Mouse (Mus musculus) neural tube, embryonic 13.5 days (tissue): ENCODE measurements at regions not wholly inside any gene's neighbourhood (a gene's known extent, or its start where the extent isn't known, plus 50 kb on each side); places are given as distances from the start of the nearest gene placed in this dataset.
A peak's percentile ranks its signal among the peaks of the same experiment; 100 is the strongest.

Experiments used
- ATAC-seq: fragments of 200-750 bp; cut with Nextera tagmentation; 2 replicates; pipeline ENCODE4 v1.8.0; 2017; ENCODE audit warnings: low read depth, mild to moderate bottlenecking, moderate TSS enrichment, moderate library complexity
- H3K27ac ChIP-seq: fragments of 300-500 bp; sonication (generic); replicated peaks from 2 replicates; pipeline ENCODE4 v1.5.1; 2015; ENCODE audit warnings: moderate library complexity, mild to moderate bottlenecking, inconsistent platforms
- H3K27me3 ChIP-seq: fragments of 300-500 bp; sonication (generic); 2 replicates; pipeline ENCODE4 v1.6.1; 2015; ENCODE audit warnings: mild to moderate bottlenecking, inconsistent platforms
- H3K36me3 ChIP-seq: fragments of 300-500 bp; sonication (generic); 2 replicates; pipeline ENCODE4 v1.6.1; 2015; ENCODE audit warnings: mild to moderate bottlenecking, inconsistent platforms
- H3K4me1 ChIP-seq: fragments of 300-500 bp; sonication (generic); replicated peaks from 2 replicates; pipeline ENCODE4 v1.6.1; 2015; ENCODE audit warnings: inconsistent platforms
- H3K4me2 ChIP-seq: fragments of 300-500 bp; sonication (generic); 2 replicates; pipeline ENCODE4 v1.6.1; 2015; ENCODE audit warnings: inconsistent platforms, mild to moderate bottlenecking, moderate library complexity
- H3K4me3 ChIP-seq: fragments of 300-500 bp; sonication (generic); 2 replicates; pipeline ENCODE4 v1.5.1; 2015; ENCODE audit warnings: mild to moderate bottlenecking, inconsistent platforms
- H3K9ac ChIP-seq: fragments of 300-500 bp; sonication (generic); 2 replicates; pipeline ENCODE4 v1.6.1; 2015; ENCODE audit warnings: moderate library complexity, mild to moderate bottlenecking, inconsistent platforms
- H3K9me3 ChIP-seq: fragments of 300-500 bp; sonication (generic); 2 replicates; pipeline ENCODE4 v1.6.1; 2016; ENCODE audit warnings: inconsistent platforms
- WGBS: fragments of 180-500 bp; shearing (Covaris S2); methylation state at CpG from one replicate; pipeline ENCODE4 v1.1.7; 2015; 5-methylcytosine and 5-hydroxymethylcytosine counted together

DNA sequence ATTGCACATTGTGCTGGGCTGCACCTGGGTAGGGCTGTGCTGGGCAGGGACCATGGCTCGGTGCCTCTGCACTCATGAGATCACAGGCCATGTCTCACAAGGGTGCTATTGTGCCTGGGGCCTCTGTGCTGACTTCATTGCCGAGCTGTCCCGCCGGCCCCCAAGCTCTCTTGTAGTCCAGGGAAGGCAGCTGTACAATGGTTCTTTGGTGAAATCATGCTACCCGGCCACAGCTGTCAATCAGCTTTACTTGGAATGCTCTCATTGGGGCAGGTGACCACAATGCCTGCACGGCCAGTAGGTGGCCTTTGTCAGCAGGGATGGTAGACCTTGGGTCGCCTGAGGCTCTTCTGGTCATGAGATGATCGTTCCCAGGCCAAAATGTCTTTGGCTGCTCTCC is 184.1 kb downstream of the 1500009L16Rik start:
- Histone ChIP-seq H3K27me3 (no peaks in the 10 kb centered on the region), H3K9me3 (no peaks in the 10 kb centered on the region), H3K9ac (no peak overlapping the region), H3K4me3 (no peak overlapping the region), H3K4me2 (no peak overlapping the region), H3K27ac (no peak overlapping the region), H3K4me1 (no peaks in the 10 kb centered on the region), H3K36me3 (no peaks in the 10 kb centered on the region)
- WGBS: 62% methylated on average over 8 of the region's 8 CpGs
- no peak for ATAC-seq

DNA sequence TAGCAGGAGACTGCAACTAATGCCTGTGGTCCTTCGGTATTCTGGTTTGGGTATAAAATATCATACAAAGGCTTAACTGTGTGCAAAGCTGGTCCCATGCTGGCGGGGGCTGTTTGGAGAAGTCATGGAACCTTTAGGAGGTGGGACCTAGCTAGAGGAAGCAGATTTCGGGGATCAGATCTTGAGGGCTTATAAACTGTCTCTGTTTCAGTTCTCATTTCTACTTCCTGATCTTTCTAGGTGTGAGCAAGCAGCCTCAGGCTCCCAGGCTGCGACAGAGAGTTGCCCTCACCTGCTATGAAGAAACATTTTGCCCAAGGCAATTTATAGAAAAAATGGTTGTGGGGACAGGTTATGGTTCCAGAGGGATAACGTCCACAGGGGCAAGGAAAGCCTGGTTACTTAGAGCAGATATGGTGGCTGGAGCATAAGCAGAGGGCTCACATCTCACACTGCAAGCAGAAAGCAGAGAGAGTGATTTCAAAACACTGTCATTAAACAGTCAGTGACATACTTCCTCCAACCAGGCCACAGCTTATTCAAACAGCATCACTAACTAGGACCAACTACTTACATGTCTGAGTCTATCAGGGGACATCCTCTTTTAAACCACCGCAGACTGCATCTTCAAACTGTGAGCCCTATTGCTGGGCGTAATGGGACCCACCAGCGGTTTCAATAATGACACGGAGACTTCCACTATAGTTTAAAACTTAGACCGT is 188.1 kb downstream of the 1500009L16Rik start:
- no peak overlapping the region for H3K27ac ChIP-seq
- no peaks in the 10 kb centered on the region for H3K9me3 ChIP-seq
- no peak overlapping the region for H3K9ac ChIP-seq
- no peaks in the 10 kb centered on the region for H3K27me3 ChIP-seq
- H3K4me3 ChIP-seq: no peak overlapping the region
- WGBS: 93% methylated on average over 10 of the region's 10 CpGs
- H3K4me2 ChIP-seq: no peak overlapping the region
- H3K4me1 ChIP-seq: peaks cover 19% of the 10 kb centered on the region
- ATAC-seq: no peak
- no peaks in the 10 kb centered on the region for H3K36me3 ChIP-seq

DNA sequence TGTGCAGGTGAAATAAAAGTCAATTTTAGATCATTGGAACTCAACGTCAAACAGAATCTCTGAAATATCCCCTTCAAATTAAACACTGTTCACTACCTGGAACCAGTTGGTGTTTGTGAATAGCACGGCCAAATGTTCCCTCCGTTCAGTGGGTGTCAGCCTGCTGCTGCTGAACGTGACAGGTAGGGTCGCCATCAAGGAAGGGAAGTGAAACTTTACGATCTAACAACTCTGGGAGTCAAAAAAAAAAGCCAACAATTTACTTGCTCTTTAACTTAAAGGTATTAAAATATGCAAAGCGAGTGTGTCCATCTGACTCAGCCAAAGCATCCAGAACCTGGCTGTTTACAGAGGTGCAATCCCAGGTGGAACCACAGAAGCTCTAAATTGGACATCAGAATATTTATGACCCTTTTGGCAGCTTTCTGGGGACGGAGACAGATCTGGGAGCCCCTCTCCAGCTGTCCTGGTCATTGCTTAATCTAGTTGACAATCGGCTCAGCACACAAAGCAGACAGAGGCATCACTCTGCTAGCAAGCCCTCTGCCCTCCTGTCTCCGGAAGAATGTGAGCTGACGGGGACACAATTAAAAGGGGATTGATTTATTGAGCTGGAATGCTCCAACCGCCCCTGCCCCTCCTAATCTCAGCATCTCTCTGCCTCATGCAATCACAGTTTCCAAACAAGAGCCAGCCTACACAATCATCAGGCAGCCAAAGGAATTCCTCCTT is 191.9 kb downstream of the 1500009L16Rik start:
- no peak overlapping the region for H3K4me3 ChIP-seq
- H3K4me2 ChIP-seq: 0 out of 2 replicates have a peak overlapping the region, but pooled peaks have one; percentile 7
- 0 out of 2 replicates have a peak overlapping the region, but pooled peaks have one; percentile 26 for H3K9ac ChIP-seq
- H3K36me3 ChIP-seq: no peaks in the 10 kb centered on the region
- ATAC-seq: peak; percentile 80
- 9% methylated on average over 12 of the region's 12 CpGs for WGBS
- H3K9me3 ChIP-seq: no peaks in the 10 kb centered on the region
- peaks cover 22% of the 10 kb centered on the region for H3K4me1 ChIP-seq
- peak overlapping the region; percentile 52 for H3K27ac ChIP-seq
- H3K27me3 ChIP-seq: no peaks in the 10 kb centered on the region

GRCm38 (mm10) chr10:83915133-83915730 is 192.6 kb downstream of the 1500009L16Rik start:
- Histone ChIP-seq H3K4me2 (0 out of 2 replicates have a peak overlapping the region, but pooled peaks have one; percentile 7), H3K36me3 (no peaks in the 10 kb centered on the region), H3K4me3 (no peak overlapping the region), H3K9me3 (no peaks in the 10 kb centered on the region), H3K27me3 (no peaks in the 10 kb centered on the region), H3K27ac (peak overlapping the region; percentile 52), H3K9ac (no peak overlapping the region), H3K4me1 (peaks cover 22% of the 10 kb centered on the region)
- 14% methylated on average over 9 of the region's 9 CpGs for WGBS
- no peak; the same call in 1 of the 2 replicates for ATAC-seq

- peak; percentile 72 for ATAC-seq
- Histone ChIP-seq H3K4me1 (peaks cover 18% of the 10 kb centered on the region), H3K4me2 (no peak overlapping the region), H3K27me3 (no peaks in the 10 kb centered on the region), H3K4me3 (no peak overlapping the region), H3K9me3 (no peaks in the 10 kb centered on the region), H3K27ac (no peak overlapping the region), H3K36me3 (no peaks in the 10 kb centered on the region), H3K9ac (no peak overlapping the region)
- 60% methylated on average over 4 of the region's 4 CpGs for WGBS
Measured at GRCm38 (mm10) chr10:83926990-83927389, 204.3 kb downstream of the 1500009L16Rik start.

DNA sequence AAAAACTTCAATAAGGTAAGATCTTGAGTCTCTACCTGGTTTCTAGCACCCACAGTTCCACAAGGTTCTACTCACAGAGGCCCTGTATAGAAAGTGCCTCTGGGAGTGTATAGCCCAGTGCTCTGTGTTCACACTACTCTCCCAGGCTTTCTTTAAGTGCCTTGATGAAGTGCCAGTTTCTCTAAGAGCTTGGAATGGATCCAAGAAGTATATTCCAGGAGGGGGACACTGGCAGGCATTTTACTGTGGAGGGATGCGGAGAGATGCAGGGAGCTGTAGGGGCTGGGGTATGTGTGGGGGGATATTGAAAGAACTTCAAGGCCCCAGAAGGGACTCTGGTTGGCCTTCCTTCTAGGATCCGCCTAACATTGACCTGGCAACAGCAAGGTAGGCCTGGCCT is 204.9 kb downstream of the 1500009L16Rik start:
- peak; percentile 56 for ATAC-seq
- Histone ChIP-seq H3K36me3 (no peaks in the 10 kb centered on the region), H3K9me3 (no peaks in the 10 kb centered on the region), H3K4me2 (no peak overlapping the region), H3K4me3 (no peak overlapping the region), H3K4me1 (peaks cover 20% of the 10 kb centered on the region), H3K9ac (no peak overlapping the region), H3K27me3 (no peaks in the 10 kb centered on the region), H3K27ac (0 out of 2 replicates have a peak overlapping the region, but pooled peaks have one; percentile 13)
- 55% methylated on average over 2 of the region's 2 CpGs for WGBS

DNA sequence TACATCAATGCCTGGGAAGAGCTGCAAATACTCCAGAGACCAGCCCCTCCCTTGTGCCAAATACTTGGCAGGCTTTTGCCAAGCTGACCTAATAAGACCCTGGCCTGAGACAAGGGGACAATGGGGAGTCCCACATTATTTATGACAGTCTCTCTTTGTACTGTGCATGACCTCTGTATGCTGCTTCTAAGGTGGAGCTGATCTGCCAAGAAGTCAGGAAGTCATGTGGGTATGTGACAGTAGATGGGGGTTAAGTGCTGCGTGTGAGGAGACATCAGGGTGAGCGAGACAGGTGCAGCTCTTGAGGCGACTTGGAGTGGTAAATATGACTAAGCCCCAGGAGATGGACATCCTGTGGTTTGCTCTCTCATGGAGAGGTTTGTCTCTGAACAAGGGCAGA is 209.1 kb downstream of the 1500009L16Rik start:
- peaks cover 20% of the 10 kb centered on the region for H3K4me1 ChIP-seq
- no peaks in the 10 kb centered on the region for H3K36me3 ChIP-seq
- H3K4me3 ChIP-seq: no peak overlapping the region
- H3K9ac ChIP-seq: no peak overlapping the region
- WGBS: 48% methylated on average over 3 of the region's 3 CpGs
- ATAC-seq: no peak
- no peaks in the 10 kb centered on the region for H3K27me3 ChIP-seq
- no peaks in the 10 kb centered on the region for H3K9me3 ChIP-seq
- no peak overlapping the region for H3K27ac ChIP-seq
- no peak overlapping the region for H3K4me2 ChIP-seq

DNA sequence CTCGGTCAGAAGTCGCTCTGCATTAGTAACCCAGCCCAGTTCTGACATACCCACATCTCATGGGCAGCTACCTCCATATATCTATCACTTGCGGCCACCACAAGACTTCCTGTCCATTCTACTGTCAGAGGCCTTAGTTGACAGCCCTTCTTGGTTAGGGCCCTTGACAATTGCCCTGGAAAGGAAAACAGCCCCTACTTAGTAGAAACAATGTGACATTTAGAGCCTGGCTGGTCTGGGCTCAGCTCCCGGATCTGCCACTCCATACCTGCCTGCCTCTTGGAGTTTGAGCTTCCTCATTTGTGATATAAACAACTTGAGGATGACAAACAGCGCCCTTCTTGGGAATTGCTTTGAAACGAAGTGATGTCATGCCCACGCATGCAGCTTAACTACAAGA is 210.5 kb downstream of the 1500009L16Rik start:
- no peaks in the 10 kb centered on the region for H3K27me3 ChIP-seq
- no peak overlapping the region for H3K4me3 ChIP-seq

GRCm38 (mm10) chr10:83934498-83934897 is 211.8 kb downstream of the 1500009L16Rik start:
- no peaks in the 10 kb centered on the region for H3K9me3 ChIP-seq
- no peak for ATAC-seq
- peaks cover 12% of the 10 kb centered on the region for H3K4me1 ChIP-seq
- no peaks in the 10 kb centered on the region for H3K36me3 ChIP-seq
- 47% methylated on average over 3 of the region's 3 CpGs for WGBS
- no peak overlapping the region for H3K9ac ChIP-seq
- no peak overlapping the region for H3K27ac ChIP-seq
- H3K4me2 ChIP-seq: no peak overlapping the region
- H3K27me3 ChIP-seq: no peaks in the 10 kb centered on the region
- no peak overlapping the region for H3K4me3 ChIP-seq

More for the DNA sequence above, 210.5 kb downstream of the 1500009L16Rik start:
- H3K4me1 ChIP-seq: peaks cover 12% of the 10 kb centered on the region
- ATAC-seq: no peak
- WGBS: 85% methylated on average over 7 of the region's 7 CpGs
- H3K9me3 ChIP-seq: no peaks in the 10 kb centered on the region
- H3K9ac ChIP-seq: no peak overlapping the region
- no peak overlapping the region for H3K27ac ChIP-seq
- no peaks in the 10 kb centered on the region for H3K36me3 ChIP-seq
- no peak overlapping the region for H3K4me2 ChIP-seq

DNA sequence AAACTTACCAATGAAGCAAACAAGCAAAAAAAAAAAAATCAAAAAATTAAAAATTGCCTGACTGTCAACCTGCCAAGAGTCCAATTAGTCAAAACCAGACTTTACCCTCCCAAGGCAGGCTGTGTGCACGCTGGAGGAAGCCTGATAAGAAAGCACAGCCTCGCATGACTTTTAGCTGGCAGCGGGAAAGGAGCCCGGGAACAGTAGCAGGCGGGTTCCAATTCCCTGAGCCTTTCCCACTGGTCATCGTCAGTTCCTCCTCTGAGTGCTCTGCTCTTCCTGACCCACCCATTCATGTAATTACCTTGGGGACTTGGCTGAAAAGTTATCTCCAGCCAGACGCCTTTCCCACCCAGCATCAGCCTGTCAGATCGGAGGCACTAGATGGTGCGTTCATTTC is 214.5 kb downstream of the 1500009L16Rik start:
- Histone ChIP-seq H3K4me1 (no peaks in the 10 kb centered on the region; the same call in 1 of the 2 replicates), H3K4me2 (no peak overlapping the region), H3K27me3 (no peaks in the 10 kb centered on the region), H3K36me3 (no peaks in the 10 kb centered on the region), H3K4me3 (no peak overlapping the region), H3K9ac (no peak overlapping the region), H3K9me3 (no peaks in the 10 kb centered on the region; the same call in 1 of the 2 replicates), H3K27ac (no peak overlapping the region)
- WGBS: 68% methylated on average over 9 of the region's 9 CpGs
- ATAC-seq: no peak

DNA sequence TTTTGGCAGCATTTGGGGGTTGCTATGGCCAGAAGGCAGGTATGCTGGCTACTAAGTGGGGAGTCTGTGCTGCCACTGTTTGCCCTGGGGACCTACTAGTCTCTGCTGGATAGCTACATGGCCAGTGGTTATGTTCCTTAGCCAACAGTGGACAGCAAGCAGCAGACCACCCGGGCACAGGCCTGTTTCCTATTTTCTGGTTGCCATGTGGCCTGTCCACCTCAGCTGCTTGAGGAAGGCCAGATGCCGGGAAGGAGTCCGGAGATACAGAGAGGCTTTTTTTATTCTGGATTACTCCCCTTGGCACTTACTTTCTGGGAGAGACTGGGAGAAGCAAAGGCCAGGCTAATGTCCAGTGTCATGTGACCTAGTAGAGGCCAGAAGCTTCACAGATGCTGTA is 219.4 kb downstream of the 1500009L16Rik start:
- no peaks in the 10 kb centered on the region for H3K27me3 ChIP-seq

DNA sequence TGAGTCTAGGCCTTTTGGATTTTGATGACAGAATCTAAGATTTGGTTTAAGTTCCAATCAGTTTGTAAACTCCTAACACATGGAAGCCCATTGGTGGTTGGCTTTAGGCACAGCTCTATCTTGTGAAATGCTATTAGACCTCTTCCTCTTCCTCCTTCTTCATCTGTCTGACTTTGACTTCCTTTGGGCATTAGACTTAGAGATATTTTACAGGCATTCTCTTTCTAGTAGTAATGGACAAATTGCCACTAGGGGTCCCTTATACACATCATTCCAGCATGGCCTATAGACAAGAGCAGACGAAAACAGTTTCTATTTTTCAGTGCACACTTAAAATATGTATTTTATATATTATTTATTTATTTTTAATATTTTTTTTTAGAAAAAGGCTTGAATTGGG is 221.5 kb downstream of the 1500009L16Rik start:
- Histone ChIP-seq H3K4me3 (no peak overlapping the region), H3K36me3 (no peaks in the 10 kb centered on the region), H3K9me3 (no peaks in the 10 kb centered on the region; the same call in 1 of the 2 replicates), H3K27me3 (no peaks in the 10 kb centered on the region), H3K27ac (no peak overlapping the region), H3K4me1 (0 out of 2 replicates have a peak, but pooled peaks cover 6% of the 10 kb centered on the region), H3K4me2 (no peak overlapping the region), H3K9ac (no peak overlapping the region)
- no peak for ATAC-seq
- WGBS: 91% methylated on average over 1 of the region's 1 CpGs

More for the DNA sequence above, 219.4 kb downstream of the 1500009L16Rik start:
- 86% methylated on average over 3 of the region's 3 CpGs for WGBS
- Histone ChIP-seq H3K9ac (no peak overlapping the region), H3K27ac (no peak overlapping the region), H3K9me3 (no peaks in the 10 kb centered on the region; the same call in 1 of the 2 replicates), H3K4me2 (no peak overlapping the region), H3K4me1 (0 out of 2 replicates have a peak, but pooled peaks cover 6% of the 10 kb centered on the region), H3K36me3 (no peaks in the 10 kb centered on the region), H3K4me3 (no peak overlapping the region)
- ATAC-seq: no peak
